Mouse (Mus musculus) brain, embryonic 18.5 days (tissue): ENCODE measurements around the gene Cdc20b.

Source experiments
- DNase-seq: peaks from one replicate; pipeline ENCODE4 v3.0.0-alpha.2; 2012; ENCODE audit warnings: low read depth, low spot score

Gene Cdc20b

GRCm38 (mm10) chr13:113023274-113024143, 11.4 kb upstream of the Cdc20b start:
- DNase-seq: no peak

GRCm38 (mm10) chr13:113031351-113031750, 3.6 kb upstream of the Cdc20b start:
- DNase-seq: no peak

GRCm38 (mm10) chr13:113031792-113032571, 2.9 kb upstream of the Cdc20b start:
- DNase-seq: no peak

GRCm38 (mm10) chr13:113032831-113033230, 2.1 kb upstream of the Cdc20b start:
- no peak for DNase-seq

- DNase-seq: no peak
Measured at GRCm38 (mm10) chr13:113034271-113034886, 532 bp upstream of the Cdc20b start.

- peak; percentile 77 for DNase-seq
Measured at GRCm38 (mm10) chr13:113035852-113036251, 941 bp downstream of the Cdc20b start.

- DNase-seq: no peak
Measured at GRCm38 (mm10) chr13:113044876-113045275, 10.0 kb downstream of the Cdc20b start.

GRCm38 (mm10) chr13:113045458-113046110, 10.7 kb downstream of the Cdc20b start:
- no peak for DNase-seq

GRCm38 (mm10) chr13:113046211-113046883, 11.4 kb downstream of the Cdc20b start, which contains the start of gene Gpx8:
TSS of gene Gpx8 (minus strand) at chr13:113046410.
- DNase-seq: peak; percentile 66

GRCm38 (mm10) chr13:113047018-113047417, 12.1 kb downstream of the Cdc20b start:
- no peak for DNase-seq

- no peak for DNase-seq
Measured at GRCm38 (mm10) chr13:113047647-113048046, 12.7 kb downstream of the Cdc20b start.

GRCm38 (mm10) chr13:113054230-113054629, 19.3 kb downstream of the Cdc20b start:
- no peak for DNase-seq

GRCm38 (mm10) chr13:113055826-113056225, 20.9 kb downstream of the Cdc20b start:
- DNase-seq: no peak

- no peak for DNase-seq
Measured at GRCm38 (mm10) chr13:113061746-113062145, 26.8 kb downstream of the Cdc20b start.

GRCm38 (mm10) chr13:113064542-113064941, 29.6 kb downstream of the Cdc20b start:
- no peak for DNase-seq

GRCm38 (mm10) chr13:113079021-113079420, 44.1 kb downstream of the Cdc20b start:
- no peak for DNase-seq

- no peak for DNase-seq
Measured at GRCm38 (mm10) chr13:113082101-113082500, 47.2 kb downstream of the Cdc20b start.

GRCm38 (mm10) chr13:113084732-113085131, 49.8 kb downstream of the Cdc20b start:
- no peak for DNase-seq

GRCm38 (mm10) chr13:113087226-113088017, 52.5 kb downstream of the Cdc20b start:
- no peak for DNase-seq

GRCm38 (mm10) chr13:113090489-113090888, 55.6 kb downstream of the Cdc20b start:
- DNase-seq: no peak
